Mouse (Mus musculus): ENCODE measurements around the gene Nr1d2. TPM values are rescaled to one million over a fixed set of nuclear protein-coding genes. Genes with fewer than 3 reads are reported as not detected.
"Not testable (repeated sequence)": the region's sequence is repeated elsewhere in the genome, so short reads cannot be mapped to it uniquely, and the experiment has no call there.

Gene Nr1d2
- polyA plus RNA-seq, 1 experiment from 2014 or later: 9.9 TPM

DNA sequence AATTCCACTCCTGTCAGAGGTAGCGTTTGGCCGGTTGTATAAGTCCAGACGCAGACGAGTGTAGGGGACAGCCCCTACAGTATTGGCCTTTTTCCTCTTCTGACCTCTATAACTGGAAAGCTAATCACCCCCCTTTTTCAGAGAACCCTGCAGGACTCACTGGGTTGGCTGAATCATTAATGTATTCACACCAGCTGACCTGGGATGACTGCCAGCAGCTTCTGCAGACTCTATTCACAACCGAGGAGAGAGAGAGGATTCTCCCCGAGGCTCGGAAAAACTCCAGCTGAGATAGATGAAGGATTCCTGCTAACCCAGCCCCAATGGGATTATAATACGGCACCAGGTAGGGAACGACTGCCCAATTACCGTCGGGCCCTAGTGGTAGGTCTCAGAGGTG is 12.7 kb downstream of the Nr1d2 start:
- not testable (repeated sequence) for H3K4me1 ChIP-seq; ATAC-seq (replicated peaks; ENCODE audit: low FRiP score); H3K9ac ChIP-seq; H3K4me2 ChIP-seq; H3K27me3 ChIP-seq; H3K4me3 ChIP-seq (replicated peaks); H3K9me3 ChIP-seq (replicated peaks); H3K36me3 ChIP-seq; H3K27ac ChIP-seq
- whole genome bisulfite sequencing: 80% methylated on average over 11 of the region's 11 CpGs

DNA sequence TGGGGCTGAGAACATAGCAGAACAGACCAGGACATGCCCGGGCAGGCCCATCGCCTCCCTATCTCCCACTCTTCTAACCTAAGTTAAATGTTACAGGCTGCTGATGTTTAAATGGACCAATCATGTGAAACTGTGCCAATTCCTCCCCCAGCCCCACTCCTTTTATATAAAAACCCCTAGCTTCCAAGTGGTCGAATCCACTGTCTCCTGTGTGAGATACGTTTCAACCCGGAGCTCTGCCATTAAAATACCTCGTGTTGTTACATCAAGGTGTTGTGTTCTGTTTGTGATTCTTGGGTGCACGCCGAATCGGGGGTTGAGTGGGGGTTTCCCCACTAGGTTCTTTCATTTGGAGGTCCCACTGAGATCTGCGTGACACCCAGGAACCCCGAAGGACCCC is 13.5 kb downstream of the Nr1d2 start:
- not testable (repeated sequence) for H3K36me3 ChIP-seq; H3K4me3 ChIP-seq (replicated peaks); H3K27me3 ChIP-seq; H3K27ac ChIP-seq; H3K4me1 ChIP-seq; H3K9me3 ChIP-seq (replicated peaks); H3K9ac ChIP-seq; ATAC-seq (replicated peaks; ENCODE audit: low FRiP score); H3K4me2 ChIP-seq
- 92% methylated on average over 11 of the region's 11 CpGs for WGBS

DNA sequence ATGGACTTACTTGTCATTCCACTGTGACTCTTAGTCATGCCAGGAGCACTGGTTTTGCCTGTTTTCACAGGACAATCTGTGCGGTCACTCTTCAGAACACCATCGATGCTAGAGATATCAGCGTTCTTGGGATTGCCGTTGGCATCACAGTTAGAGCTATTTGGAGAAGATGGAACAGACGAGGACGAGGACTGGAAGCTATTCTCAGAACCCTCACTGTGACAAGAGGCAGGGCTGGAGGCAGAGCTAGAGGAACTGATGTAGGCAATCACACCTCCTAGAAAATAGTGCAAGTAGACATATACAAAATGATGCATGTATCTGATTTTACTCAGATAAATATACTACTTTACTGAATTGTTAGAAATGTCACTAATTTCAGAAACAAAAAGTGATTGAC is 16.9 kb downstream of the Nr1d2 start:
- Histone ChIP-seq H3K4me1 (no peaks in the 10 kb centered on the region), H3K27me3 (no peaks in the 10 kb centered on the region), H3K36me3 (no peaks in the 10 kb centered on the region), H3K27ac (no peak overlapping the region), H3K9ac (no peak overlapping the region), H3K4me2 (no peak overlapping the region), H3K4me3 (replicated peaks) (no peak overlapping the region), H3K9me3 (replicated peaks) (no peaks in the 10 kb centered on the region)
- WGBS: 94% methylated on average over 6 of the region's 6 CpGs
- no peak for ATAC-seq (replicated peaks; ENCODE audit: low FRiP score)

DNA sequence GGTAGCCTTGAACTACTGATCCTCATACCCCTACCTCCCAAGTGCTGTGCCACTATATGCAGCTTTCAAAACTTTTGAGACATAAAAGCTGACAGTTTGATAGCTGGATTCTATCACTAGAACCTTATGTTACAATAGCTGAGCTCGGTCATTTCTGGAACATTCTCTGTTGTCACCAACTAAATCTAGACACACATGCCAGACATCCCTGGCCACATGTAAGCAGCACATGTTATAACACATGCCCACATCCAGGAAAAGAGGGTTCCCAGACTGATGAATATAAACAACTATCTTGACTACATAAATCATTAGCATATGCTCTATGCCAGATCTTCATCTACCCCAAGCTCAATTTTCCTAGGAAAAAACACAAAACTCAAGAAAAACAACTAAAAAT is 21.8 kb downstream of the Nr1d2 start:
- WGBS: 83% methylated on average over 1 of the region's 1 CpGs
- H3K9me3 ChIP-seq (replicated peaks): no peaks in the 10 kb centered on the region
- H3K4me1 ChIP-seq: no peaks in the 10 kb centered on the region
- no peak overlapping the region for H3K9ac ChIP-seq
- no peak overlapping the region for H3K4me3 ChIP-seq (replicated peaks)
- no peaks in the 10 kb centered on the region for H3K27me3 ChIP-seq
- no peaks in the 10 kb centered on the region for H3K36me3 ChIP-seq
- no peak overlapping the region for H3K27ac ChIP-seq
- H3K4me2 ChIP-seq: no peak overlapping the region
- no peak for ATAC-seq (replicated peaks; ENCODE audit: low FRiP score)

DNA sequence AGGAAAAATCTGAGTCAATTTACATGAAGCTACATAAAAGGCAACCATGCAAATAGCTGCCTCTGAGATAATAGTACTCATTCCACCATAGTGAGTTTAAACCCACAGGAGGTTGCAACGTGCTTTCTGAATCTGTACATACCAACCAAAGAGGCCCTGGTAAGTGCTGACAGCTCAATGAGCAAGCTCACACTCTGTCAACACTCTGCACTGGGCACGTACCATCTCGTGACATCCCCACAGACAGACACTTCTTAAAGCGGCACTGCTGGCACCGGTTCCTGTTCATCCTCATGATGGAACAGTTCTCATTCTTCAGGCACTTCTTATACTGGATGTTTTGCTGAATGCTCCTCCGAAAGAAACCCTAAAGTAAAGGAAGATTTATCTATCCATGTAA is 22.5 kb downstream of the Nr1d2 start:
- H3K36me3 ChIP-seq: no peaks in the 10 kb centered on the region
- H3K9me3 ChIP-seq (replicated peaks): no peaks in the 10 kb centered on the region
- H3K9ac ChIP-seq: no peak overlapping the region
- ATAC-seq (replicated peaks; ENCODE audit: low FRiP score): no peak
- H3K4me2 ChIP-seq: no peak overlapping the region
- 90% methylated on average over 6 of the region's 6 CpGs for WGBS
- H3K4me1 ChIP-seq: no peaks in the 10 kb centered on the region
- H3K27ac ChIP-seq: no peak overlapping the region
- H3K27me3 ChIP-seq: no peaks in the 10 kb centered on the region
- no peak overlapping the region for H3K4me3 ChIP-seq (replicated peaks)

DNA sequence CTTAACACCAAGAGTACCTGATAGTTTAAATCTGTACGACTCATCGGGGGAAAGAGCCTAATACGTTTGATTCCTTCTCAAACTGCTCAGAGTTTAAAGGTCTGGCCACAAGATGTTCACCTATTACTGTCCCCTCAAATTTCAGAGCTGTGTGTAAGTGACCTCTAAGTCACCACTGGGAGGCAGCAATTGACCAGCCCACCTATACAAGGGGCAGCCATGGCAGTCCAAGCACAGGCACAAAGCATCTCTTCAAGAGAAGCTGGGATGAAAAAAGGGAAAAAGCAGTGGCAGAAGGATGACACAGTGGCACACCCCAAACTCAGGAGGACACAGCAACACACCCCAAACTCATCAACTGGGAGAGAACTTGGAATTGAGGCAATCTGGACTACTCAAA is 28.1 kb downstream of the Nr1d2 start:
- Histone ChIP-seq H3K4me2 (no peak overlapping the region), H3K27me3 (no peaks in the 10 kb centered on the region), H3K9me3 (replicated peaks) (no peaks in the 10 kb centered on the region), H3K4me1 (no peaks in the 10 kb centered on the region), H3K27ac (no peak overlapping the region), H3K4me3 (replicated peaks) (no peak overlapping the region), H3K36me3 (peaks cover 6% of the 10 kb centered on the region; the same call in 1 of the 2 replicates), H3K9ac (no peak overlapping the region)
- 0 out of 2 replicates have a peak, but pooled peaks have one; percentile 49 for ATAC-seq (replicated peaks; ENCODE audit: low FRiP score)
- WGBS: 88% methylated on average over 3 of the region's 3 CpGs

DNA sequence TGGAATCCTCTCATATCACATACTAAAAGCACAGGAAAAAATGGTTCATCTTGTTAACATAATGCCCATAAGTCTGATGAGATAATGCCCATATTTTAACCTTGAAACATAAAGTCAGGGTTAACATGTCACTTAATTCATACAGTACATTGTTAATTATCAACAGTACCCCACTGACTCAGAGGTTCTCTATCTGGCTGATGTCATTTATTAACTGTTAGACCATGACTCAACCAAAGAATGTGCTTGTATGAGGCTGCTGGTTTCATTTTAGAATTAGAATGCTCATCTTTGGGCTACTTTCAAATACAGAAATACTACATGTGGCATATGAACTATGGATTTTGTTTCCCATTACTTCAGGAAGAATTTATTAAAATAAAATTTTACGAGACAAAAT is 34.6 kb downstream of the Nr1d2 start:
- 96% methylated on average over 1 of the region's 1 CpGs for WGBS
- H3K4me1 ChIP-seq; ATAC-seq (replicated peaks; ENCODE audit: low FRiP score); H3K27ac ChIP-seq; H3K9me3 ChIP-seq (replicated peaks); H3K27me3 ChIP-seq; H3K4me3 ChIP-seq (replicated peaks); H3K4me2 ChIP-seq; H3K36me3 ChIP-seq; H3K9ac ChIP-seq: not testable (repeated sequence)

DNA sequence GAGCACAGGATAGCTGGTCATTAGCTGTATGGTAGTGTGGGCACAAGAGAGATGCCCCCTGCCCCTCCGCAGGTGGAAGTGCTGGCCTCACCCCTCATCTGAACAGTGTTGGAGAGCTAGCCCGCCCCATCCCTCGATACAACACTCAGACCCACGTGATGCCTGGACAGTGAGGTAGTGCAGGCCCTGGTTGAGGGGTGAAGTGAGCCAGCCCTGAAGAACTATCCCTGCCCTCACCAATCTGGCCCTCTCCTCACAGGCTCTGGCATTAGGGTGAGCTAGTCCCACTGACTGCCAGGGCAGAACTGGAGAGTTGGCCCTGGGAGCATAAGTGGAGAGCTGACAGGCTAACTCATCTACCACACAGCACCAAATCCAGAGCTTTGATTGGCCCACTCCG is 37.5 kb downstream of the Nr1d2 start:
- Histone ChIP-seq H3K4me1 (no peaks in the 10 kb centered on the region), H3K4me2 (no peak overlapping the region), H3K9me3 (replicated peaks) (no peaks in the 10 kb centered on the region; the same call in 1 of the 2 replicates), H3K4me3 (replicated peaks) (no peak overlapping the region), H3K27ac (no peak overlapping the region), H3K9ac (no peak overlapping the region), H3K36me3 (0 out of 2 replicates have a peak, but pooled peaks cover 3% of the 10 kb centered on the region), H3K27me3 (no peaks in the 10 kb centered on the region)
- 93% methylated on average over 5 of the region's 5 CpGs for WGBS
- ATAC-seq (replicated peaks; ENCODE audit: low FRiP score): no peak

DNA sequence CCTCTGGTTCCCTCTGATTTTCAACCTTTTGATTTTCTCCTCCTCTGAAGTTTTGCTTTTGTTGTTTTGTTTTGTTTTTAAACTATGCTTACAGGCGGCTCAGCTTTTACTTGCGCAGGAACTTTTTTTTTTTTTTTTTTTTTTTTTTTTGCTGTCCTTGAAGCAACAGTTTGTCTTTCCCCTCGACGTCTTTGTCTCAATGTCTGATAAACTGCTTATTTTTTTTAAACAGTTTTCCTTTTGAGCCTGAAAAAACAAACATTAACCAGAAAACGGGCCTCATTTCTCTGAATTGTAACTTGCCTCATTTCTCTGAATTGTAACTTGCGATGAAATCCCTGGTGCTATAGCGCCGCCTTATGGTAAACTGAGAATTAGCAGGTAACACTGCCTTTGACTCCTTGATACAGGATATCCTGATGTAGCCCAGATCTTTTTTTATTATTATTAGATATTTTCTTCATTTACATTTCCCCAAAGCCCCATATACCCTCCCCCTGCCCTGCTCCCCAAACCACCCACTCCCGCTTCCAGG is 52.0 kb downstream of the Nr1d2 start:
- no peak overlapping the region for H3K4me2 ChIP-seq
- no peaks in the 10 kb centered on the region for H3K27me3 ChIP-seq
- H3K4me3 ChIP-seq (replicated peaks): no peak overlapping the region
- no peak for ATAC-seq (replicated peaks; ENCODE audit: low FRiP score)
- 42% methylated on average over 9 of the region's 9 CpGs for WGBS
- H3K27ac ChIP-seq: no peak overlapping the region
- no peaks in the 10 kb centered on the region for H3K4me1 ChIP-seq
- no peak overlapping the region for H3K9ac ChIP-seq
- H3K36me3 ChIP-seq: no peaks in the 10 kb centered on the region
- H3K9me3 ChIP-seq (replicated peaks): no peaks in the 10 kb centered on the region

DNA sequence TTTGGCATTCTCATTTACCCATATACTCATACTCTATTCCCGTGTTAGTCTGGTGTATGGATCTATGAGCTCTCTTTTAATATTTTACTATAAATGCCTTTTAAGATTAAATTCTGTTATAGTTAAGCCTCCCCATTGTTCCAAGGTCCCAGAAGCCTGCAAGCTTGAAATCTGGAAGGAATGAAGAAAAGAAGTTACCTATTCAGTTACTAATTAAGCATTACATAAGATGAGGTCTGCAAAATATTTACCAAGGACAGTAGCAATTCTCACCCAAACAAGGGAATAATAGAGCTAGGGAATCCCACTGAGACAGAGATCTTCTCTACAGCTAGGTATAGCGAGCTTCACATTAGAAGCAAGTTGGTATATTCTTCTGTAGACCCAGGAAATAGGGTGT is 61.4 kb downstream of the Nr1d2 start:
- ATAC-seq (replicated peaks; ENCODE audit: low FRiP score); H3K9ac ChIP-seq; H3K36me3 ChIP-seq; H3K4me1 ChIP-seq; H3K4me2 ChIP-seq; H3K9me3 ChIP-seq (replicated peaks); H3K4me3 ChIP-seq (replicated peaks); H3K27me3 ChIP-seq: not testable (repeated sequence)
- peak overlapping the region; percentile 32; the same call in 1 of the 2 replicates for H3K27ac ChIP-seq
- WGBS: 69% methylated on average over 2 of the region's 2 CpGs

DNA sequence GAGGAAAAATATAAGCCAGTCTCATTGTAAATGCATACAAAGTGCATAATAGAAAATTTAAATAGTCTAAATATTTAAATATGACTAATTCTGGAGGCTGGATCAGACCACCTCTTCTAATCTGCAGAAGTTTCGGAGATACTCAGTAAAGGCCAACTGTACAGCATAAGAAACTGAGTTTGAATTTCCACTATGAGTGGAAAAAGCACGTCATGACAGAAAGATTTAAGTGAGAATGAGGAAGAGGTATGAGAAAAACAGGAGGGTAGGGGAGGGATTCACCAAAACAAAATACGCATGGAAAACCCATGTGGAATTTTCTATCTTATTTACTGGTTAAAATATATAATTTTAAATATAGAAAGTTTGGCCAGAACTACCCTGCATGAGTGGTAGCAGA is 71.3 kb downstream of the Nr1d2 start:
- 90% methylated on average over 3 of the region's 3 CpGs for WGBS
- H3K27ac ChIP-seq: no peak overlapping the region
- H3K9ac ChIP-seq: no peak overlapping the region
- no peaks in the 10 kb centered on the region for H3K27me3 ChIP-seq
- H3K9me3 ChIP-seq (replicated peaks): no peaks in the 10 kb centered on the region
- H3K4me3 ChIP-seq (replicated peaks): no peak overlapping the region
- no peaks in the 10 kb centered on the region for H3K4me1 ChIP-seq
- no peak for ATAC-seq (replicated peaks; ENCODE audit: low FRiP score)
- H3K36me3 ChIP-seq: no peaks in the 10 kb centered on the region
- no peak overlapping the region for H3K4me2 ChIP-seq

DNA sequence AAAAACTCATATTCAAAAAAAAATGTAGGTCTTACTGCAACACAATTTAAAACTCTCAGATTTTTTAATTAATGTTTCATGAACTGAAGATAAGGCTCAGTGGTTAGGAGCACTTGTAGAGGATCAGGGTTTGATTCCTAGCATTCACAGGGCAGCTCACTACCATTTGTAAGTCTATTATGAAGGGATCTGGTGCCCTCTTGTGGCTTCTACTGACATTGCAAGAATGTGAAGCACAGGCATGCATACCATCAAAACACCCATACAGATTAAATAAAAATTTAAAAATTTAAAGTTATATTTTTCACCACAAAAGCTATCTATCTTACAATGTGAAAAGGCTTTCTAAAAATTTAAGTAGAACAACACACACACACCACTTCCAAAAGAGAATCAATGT is 71.9 kb downstream of the Nr1d2 start:
- Histone ChIP-seq H3K36me3 (no peaks in the 10 kb centered on the region), H3K4me2 (no peak overlapping the region), H3K27me3 (no peaks in the 10 kb centered on the region), H3K9me3 (replicated peaks) (no peaks in the 10 kb centered on the region), H3K4me3 (replicated peaks) (no peak overlapping the region), H3K27ac (no peak overlapping the region), H3K9ac (no peak overlapping the region), H3K4me1 (no peaks in the 10 kb centered on the region)
- no peak for ATAC-seq (replicated peaks; ENCODE audit: low FRiP score)
